Mouse (Mus musculus) retina, postnatal 1 day (tissue): Measurements from ENCODE around the gene Iqschfp.

Experiments
- DNase-seq: peaks from one replicate; pipeline ENCODE4 v3.0.0-alpha.2; 2012

Iqschfp gene

DNA sequence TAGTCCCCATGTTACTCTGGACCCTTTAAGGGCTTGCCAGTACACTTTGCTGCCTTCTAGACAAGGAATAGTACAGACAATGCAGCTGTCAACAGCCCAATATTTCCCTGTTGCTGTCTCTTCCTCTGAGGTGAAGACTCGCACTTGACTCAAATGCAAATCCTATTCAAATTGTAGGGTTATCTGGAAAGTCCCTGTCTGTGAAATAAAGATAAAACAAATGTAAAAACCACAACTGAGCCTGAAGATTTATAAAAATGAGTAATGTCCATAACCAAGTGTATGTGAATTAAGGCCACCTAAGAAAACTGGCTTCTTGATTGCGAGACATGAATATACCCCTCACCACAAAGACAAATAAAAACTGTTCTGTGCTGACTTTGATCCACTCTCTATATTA, 347.9 kb downstream of the Iqschfp start:
- no peak for DNase-seq

DNA sequence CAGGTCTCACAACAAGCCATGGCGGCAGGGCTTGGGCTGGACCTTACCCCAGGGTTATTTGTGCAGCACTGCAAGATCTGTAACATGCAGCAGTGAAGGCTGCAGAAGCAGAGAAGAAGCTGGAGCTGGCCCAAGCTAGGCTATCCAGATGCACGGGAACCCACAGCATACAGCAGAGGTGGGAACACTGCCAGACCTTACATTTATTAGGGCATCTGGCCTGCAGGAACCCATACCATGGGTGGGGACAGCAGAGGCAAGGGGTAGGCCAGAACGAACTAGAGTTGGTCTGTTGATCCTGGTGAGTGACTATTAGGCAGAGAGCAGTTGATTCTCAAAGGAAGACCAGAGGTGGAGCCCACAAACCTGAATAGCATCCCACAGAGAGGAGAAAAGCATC, 351.2 kb downstream of the Iqschfp start:
- DNase-seq = no peak

DNA sequence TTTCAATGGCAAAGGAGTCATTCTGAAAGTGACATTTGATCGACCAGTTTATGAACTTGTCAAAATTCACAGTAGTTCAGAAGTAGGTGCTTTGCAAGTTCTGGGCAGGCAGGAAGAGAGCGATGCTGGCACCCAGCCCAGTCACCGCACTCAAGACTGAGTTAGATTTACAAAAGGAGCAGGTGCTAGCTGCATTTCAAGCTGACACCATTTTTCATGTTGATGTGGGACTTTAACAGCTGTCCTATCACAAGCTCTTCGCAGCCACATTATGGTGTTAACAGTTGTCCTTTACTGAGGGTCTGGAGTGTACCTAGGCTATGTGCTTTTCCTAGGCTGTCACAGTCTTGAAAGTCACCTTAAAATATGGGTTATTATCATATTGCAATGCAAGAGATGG, 354.1 kb downstream of the Iqschfp start:
- no peak for DNase-seq

DNA sequence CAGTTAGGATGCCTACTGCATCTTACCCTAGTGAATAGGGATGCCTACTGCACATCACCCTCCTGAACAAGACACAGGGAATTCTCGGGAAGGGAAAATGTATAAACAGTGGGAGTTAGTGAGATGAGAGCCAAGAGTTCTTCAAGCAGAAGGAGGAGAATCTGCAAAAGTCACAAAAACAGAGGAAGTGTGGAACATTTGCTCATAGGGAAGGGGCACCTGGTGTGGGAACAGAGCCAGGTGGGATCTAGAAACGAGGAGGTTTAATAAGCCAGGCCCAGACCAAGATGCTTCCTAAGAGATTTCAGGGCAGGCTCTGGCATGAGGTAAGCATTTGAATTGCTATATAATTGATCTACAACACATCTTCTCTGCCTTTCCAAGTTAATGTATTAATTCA, 358.6 kb downstream of the Iqschfp start:
- DNase-seq = no peak

DNA sequence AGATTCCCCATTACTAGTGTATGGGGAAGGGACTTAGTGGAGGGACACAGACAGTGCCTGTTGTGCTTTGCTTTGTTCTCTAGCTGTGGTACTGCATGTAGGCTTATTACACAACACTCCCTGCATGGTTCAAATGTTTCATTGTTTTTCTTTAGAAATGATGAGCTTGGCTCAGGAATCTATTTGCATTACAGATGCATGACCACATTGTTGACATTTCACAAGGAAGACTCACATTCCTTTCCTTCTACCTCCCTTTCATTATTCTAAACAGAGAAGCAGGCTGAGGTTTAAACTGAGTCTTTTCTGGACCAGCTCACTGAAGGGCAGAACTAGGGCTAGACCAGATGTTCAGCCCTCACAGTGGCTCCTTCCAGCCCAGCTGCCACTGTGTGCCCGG, 360.3 kb downstream of the Iqschfp start:
- no peak for DNase-seq

DNA sequence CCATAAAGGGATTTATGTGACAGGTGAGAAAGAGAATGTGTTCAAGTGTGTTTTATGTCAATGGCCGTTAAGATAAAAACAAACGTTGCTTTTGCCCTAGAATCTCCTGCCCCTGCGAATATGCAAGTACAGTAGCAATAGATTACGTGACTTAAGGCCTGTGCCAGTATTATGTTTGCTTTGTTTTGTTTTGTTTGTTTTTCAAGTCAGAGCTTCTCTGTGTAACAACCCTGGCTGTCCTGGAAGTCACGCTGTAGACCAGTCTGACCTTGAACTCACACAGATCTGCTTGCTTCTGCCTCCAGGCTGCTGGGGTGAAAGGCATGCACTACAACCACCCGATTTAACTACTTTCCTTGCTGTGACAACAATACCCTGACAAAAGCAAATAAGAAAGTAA, 370.3 kb downstream of the Iqschfp start:
- DNase-seq = no peak

DNA sequence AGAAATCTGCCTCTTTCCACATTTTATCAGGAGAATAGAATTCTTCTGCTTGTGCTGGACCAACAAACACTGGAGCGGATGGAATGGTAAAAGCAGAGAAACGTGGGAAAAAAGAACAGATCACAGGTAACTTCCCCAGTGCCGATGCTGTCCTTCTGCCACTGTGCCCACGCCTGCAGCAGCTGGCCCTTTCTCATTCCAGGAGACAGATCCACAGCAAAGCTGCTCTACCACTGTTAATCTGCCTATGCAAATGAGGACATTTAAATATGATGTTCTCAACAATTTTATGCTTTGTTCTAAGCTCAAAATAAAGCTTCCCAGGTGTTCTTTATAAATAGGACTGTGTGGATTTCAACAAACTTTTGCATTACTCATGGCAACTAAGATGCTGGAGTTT, 375.9 kb downstream of the Iqschfp start:
- no peak for DNase-seq

DNA sequence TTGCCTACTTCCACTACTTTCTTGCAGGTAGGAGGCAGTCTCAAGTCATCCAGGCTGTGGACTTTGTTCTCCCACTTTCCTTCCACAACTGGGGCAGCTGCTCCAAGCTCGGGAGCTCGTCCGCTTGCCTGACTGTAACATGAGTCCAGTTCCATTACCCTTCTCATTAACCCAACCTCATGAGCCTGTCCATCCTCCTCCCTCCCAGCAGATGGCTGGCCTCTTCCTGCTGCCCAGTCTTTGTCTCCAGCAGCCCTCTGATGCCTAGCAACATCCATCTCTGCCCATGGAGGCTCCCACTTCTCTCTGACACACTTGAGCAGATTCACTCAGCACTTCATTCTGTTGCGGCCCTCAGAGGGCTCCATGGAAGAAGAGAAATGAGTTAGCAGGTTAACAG, 377.2 kb downstream of the Iqschfp start:
- DNase-seq = peak; percentile 50

DNA sequence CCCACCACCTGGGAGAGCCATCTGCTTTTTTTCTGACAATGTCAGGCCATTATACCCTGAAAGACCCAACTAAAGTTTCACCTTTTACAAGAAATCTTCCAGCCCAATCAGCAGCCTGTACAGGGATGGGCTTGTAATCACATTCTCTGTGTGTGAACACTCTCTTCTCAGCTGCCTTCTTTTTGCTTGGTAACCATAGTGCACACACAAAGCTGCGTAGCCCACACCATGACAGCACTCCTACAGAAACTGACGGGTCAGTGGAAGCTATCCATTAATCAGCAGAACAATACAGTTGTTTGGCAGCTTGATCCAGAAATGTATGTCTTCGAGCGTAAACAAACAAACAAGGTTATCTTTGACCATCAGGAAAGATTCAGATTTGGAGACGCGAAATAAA, 378.2 kb downstream of the Iqschfp start:
- DNase-seq = peak; percentile 64

DNA sequence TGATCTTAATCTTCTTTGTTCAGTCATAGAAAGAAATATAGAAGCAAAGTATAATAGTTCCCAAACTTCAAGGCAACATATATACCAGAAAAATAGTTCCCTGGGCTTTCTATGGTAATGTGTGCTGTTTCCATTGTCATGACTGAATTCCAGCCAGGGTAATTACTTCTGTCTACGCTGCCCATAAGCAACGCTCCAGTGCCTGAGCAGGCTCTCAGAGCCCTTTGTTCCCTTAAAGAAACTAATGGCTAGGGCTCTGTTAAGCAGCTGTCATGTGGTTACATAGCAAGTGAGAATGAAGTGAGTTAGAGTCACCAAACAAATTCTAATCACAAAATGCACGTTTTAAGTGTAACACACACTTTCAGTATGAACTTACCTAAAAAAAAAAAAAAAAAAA, 379.4 kb downstream of the Iqschfp start:
- DNase-seq = peak; percentile 71

DNA sequence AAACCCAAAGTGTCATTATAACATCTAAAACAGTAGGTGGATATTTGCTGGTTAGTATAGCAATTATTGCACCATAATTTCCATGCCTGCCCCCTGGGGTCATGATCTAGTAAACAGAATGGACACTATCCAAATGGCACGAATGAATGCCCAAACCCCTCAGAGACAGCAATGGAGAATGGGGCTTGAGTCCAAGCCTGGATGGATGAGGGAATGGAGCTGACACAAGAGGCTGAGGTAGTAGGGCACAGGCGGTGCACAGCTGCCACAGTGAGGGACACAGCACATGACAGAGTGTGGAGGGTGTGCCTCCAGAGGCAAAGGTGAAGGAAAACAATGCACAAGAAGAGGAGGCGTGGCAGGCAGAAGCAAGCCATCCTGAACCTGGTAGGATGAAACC, 379.8 kb downstream of the Iqschfp start:
- DNase-seq = peak; percentile 48

DNA sequence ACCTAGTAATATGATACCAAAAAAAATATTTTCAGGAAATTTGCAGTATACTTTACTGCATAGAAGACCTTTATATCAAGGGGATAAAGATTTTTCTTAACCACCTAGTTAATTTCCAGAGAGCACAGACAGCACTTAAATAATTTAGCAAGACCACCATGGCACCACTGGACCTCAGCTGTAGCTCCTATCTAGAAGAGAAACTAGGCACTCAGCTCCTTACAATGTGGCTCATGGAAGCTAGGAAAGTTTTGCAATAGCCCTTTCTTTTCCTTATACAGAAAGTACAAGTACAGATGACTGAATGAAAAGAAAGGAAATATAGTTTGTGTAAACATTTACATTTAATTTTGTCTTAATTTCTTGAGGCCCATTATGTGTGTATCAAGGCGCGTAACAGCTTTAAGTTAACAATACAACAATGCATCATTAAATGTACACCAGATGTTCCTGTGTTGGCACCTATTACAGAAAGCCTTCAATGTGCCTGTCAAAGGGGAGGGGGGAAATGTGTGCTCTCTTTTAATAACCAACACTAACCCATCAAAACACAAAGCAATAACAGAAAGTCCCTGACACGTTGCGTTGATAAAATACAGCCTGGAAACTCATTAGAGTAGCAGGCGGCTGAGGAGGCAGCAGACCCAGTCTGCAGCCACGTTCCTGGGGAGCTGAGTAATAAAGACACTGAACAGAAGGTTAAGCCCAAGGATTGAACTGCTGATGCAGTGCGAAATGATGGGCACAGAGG, 391.0 kb downstream of the Iqschfp start:
- peak; percentile 36 for DNase-seq

DNA sequence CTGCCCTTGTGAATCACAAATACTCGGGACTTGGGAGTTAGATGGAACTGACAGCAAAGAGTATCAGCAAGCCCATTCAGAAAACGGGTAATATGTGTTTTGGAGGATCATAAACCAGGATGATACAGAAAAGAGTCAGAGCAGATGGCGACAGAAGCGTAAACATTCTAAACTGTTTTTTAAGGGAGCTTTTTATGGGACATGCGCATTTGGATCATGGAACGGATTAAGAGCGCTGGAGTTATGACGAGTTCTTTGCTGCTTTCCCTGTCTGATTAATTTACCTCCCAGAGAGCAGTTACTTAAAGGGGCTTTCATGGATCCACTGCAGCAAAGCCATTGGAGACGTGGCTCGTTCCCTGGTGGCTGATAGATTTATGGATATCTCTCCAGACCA, 391.6 kb downstream of the Iqschfp start:
- DNase-seq = peak; percentile 36

DNA sequence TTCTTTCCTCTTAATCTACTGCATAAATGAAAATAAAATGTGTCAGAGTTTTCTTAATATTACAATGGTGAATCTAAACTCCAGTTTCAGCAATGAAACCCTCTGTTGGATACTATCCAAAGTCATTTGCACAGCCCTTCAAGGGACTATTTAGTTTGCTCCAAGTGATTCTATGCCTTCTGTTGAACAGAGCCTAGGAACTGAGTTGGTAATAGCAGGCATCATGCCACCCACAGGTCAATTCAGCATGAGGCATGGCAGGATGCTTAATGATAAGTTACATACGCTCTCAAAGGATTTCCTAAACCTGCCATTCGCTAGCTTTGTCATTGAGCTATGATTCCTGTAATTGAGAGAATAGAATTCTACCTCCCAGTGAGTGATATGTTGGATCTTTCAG, 392.5 kb downstream of the Iqschfp start:
- DNase-seq = no peak

DNA sequence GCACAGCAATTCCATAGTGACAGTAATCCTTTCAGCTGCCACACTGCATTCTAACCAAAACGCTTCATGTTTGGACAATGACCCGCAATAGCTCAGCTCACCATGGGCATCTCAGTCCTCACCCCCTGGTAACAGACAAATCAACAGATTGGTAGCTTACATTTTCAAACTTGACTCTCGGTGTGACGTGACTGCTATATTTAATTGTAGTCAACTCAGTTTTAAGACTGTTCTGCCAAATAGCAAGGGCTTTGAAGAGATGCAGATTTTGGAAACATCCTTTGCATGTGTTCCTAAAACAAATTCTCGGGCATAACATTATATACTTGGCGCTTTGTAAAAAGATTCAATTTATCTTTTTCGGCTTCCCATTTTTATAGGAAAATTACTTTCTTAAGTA, 404.7 kb downstream of the Iqschfp start:
- DNase-seq = no peak

DNA sequence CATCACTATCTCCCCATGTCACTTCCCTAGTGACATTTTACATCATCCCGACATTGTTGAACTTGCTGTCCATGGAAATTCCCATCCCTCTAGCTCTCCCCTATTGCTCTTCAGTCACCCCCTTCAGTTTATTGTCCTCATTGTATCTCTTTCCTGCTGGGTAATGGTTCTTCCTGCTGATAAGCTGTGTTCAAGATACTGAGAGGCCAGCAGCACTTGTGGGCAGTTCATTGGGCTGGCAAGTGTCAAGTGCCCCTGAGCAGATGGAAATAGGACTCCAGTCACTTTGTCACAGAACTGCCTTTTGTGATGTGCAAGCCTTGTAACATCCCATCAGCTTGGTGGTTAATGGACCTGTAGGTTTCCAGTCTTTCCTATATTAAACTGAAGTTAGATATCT, 413.6 kb downstream of the Iqschfp start:
- no peak for DNase-seq

DNA sequence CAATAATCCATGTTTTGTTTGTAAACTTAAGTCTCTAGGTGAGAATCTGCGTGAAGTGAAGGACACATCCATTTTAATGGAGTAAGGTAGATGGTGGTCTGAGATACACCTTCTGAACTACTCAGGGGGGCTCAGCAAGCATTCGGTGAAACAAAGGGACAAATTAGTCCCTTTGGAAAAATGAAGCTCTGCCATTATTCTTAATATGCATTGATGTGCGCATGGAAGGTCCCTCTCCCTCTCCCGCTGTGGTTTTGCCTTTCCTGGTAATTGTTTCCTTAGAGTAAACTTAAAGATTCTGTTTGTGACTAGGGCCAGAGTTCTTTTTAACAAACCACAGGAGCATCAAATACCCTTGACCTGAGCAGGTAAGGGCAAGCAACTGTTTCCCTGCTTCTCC, 414.7 kb downstream of the Iqschfp start:
- DNase-seq = no peak

DNA sequence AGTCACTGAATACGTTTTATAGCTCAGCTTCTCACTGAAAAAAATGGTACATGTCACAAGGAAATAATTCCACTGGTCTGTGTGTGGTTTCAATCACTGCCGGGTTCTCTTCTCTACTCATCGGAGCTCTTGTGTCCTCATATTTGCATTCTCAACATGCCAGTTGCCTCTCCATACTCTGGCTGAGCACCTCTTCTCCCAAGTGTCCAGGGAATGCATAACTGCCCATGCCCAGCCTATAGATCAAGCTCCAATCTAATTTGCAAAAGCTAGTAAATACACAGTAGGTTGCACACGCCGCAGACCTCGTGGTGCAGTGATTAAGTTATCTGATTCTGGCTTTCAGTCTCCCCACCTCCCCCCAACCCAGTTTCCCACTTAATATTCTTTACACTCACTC, 433.5 kb downstream of the Iqschfp start:
- no peak for DNase-seq

DNA sequence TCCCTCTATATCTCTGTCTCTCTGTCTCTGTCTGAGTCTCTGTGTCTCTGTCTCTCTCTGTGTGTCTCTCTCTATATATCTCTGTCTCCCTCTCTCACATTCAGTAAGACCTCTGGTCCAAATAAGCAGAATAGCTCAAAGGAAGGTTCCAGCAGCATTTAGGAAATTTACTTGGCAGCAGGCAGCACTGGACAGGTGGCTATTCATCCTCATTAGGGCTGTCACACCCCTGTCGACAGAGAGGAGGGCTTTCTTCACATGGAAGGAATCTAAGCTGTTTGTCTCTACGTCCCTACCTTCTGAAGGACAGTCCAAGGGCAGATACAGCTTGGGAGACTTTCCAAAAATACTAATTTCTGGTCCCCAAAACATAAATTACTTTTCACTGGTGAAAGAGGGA, 440.5 kb downstream of the Iqschfp start:
- no peak for DNase-seq

DNA sequence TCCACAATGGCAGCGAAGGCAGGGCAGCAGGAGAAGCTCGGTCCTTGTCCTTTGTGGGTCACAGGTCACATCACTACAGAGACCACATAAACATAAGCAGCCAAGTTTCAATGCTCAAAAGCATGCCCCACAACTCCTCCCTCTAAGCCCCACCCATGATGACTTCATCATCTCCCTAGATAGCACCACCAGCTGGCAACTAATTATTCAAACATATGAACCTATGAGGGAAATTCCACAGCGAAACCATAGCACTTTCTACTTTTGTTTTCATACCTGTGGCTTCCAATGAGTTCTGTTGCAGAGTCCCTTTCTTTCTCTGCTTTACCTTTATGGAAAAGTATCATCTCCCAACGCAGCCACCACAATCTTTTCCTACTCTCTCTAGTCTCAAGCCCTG, 443.5 kb downstream of the Iqschfp start:
- no peak for DNase-seq

DNA sequence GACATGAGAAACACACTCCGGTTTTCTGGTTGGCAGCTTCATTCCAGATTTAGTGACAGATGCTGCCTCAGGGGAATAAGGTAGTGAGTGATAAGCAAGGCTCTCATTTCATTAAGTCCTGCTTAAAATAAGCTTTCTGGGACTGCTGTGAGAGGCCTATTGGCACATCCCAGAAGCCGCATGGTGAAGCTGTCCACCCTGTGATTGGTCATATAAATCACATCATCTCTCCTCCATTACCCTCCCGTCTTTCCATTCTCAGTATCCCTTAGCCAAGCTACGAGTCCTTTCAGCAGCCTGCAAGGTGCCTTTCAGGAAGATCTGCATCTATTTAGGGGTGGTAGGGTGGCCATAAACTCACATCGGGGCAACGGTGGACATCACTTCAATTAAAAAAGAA, 458.6 kb downstream of the Iqschfp start:
- DNase-seq = peak; percentile 5

DNA sequence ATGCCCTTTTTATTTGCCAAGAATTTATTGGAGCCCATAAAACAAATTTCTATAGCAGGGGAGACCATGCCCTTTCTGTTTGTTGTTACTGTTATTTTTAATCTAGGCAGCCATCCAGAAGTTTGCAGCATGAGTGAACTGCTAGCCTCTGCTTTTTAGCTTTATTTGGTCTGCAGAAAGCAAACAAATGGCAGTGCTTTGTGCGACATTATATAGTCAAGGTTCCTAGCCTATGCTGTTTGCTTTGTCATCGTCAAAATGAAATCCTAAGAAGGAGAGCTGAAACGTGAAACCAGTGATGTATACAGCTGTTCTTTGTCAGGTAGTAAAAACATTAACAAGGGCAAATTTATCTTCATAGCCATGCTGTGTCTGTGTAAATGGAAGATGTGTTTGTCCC, 459.4 kb downstream of the Iqschfp start:
- DNase-seq = no peak

DNA sequence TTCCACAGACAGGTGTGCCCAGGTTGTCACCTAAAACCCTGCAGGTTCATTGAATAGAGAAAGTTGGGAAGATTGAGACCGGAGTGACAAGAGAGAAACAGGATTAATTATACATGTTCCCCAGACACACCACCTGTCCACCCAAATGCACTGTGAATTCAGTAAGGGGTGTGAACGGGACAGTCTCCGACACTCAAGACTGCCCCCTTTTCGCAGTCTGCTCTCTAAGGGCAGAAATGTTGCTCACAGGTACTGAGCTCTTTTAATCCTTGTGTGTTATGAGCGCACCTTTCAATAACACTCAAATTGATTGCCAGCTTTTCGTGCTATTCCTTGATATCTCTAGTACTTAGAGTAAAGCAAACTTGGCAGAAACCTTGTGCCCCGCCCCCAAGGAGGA, 460.9 kb downstream of the Iqschfp start:
- DNase-seq = no peak

DNA sequence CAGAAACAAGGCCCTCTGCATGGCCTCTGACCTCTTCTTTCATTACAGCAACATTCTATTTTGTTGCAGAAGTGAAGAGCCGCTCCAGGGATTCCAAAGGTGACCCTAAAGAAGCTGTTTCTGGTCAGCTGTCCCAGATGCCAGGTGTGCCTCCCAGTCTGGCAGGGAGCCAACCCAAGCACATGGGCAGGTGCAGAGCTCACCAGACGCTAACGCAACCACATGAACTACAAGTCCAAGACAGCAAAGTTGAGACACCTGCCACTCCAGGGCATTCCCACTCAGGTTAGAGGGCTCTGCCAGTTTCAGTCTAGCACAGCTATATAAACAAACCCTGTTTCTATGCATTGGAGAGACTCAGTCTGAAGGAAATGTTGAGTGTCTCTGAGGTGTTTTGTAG, 461.5 kb downstream of the Iqschfp start:
- DNase-seq = no peak

DNA sequence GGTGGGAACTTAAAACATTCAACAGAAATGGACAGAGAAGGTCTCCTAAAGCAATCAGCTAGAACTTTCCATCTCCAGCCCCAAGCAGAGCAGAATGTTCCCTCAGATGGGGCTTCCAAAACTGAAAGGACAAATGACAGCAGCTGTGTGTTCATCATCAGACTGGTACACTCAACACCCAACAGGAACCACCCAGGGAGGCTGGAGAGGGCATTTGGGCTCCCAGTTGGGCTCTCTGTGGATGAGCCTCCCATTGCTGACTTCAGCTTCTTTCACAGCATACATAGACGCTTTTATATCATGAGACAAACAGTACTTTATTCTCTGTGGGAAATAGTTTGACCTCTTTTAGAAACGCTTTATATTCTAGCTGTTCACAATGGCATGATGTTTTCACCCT, 464.5 kb downstream of the Iqschfp start:
- no peak for DNase-seq

DNA sequence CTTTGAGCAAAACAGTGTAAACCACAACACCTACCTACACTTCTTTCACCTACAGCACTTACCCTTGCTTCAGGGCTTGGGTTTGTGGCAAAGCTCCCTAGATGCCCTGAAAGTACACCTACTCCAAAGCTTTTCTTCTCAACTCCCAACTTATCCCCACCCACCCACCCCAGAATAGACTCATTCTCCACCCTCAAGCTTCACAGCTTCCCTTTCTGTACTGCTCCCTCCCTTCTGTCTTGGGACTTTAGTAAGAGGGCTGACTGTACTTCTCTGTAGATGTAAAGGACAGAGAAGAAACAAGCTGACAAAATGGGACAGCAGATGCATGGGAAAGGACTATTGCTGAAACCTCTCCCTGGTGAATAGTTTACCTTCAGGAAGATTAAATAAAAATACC, 476.0 kb downstream of the Iqschfp start:
- DNase-seq = no peak
